Mouse (Mus musculus) embryonic facial prominence, embryonic 12.5 days (tissue): Measurements from ENCODE around the gene Dgkg. TPM values are rescaled to one million over a fixed set of nuclear protein-coding genes. Genes with fewer than 3 reads are reported as not detected.

Source experiments
- ATAC-seq: fragments of 200-750 bp; cut with Nextera tagmentation; 2 replicates; pipeline ENCODE4 v1.8.0; 2017; ENCODE audit not compliant: insufficient number of reproducible peaks, insufficient read depth, low FRiP score, low TSS enrichment
- H3K27ac ChIP-seq: fragments of 300-500 bp; sonication (generic); 2 replicates; pipeline ENCODE4 v1.5.1; 2016; ENCODE audit warnings: mild to moderate bottlenecking
- H3K27me3 ChIP-seq: fragments of 300-500 bp; sonication (generic); 2 replicates; pipeline ENCODE4 v1.6.1; 2016; ENCODE audit warnings: mild to moderate bottlenecking, moderate library complexity
- H3K36me3 ChIP-seq: fragments of 300-500 bp; sonication (generic); 2 replicates; pipeline ENCODE4 v1.6.1; 2016; ENCODE audit warnings: mild to moderate bottlenecking
- H3K4me1 ChIP-seq: fragments of 300-500 bp; sonication (generic); 2 replicates; pipeline ENCODE4 v1.6.1; 2016
- H3K4me2 ChIP-seq: fragments of 300-500 bp; sonication (generic); replicated peaks from 2 replicates; pipeline ENCODE4 v1.6.1; 2016; ENCODE audit warnings: mild to moderate bottlenecking, moderate library complexity
- H3K4me3 ChIP-seq: fragments of 300-500 bp; sonication (generic); 2 replicates; pipeline ENCODE4 v1.5.1; 2016; ENCODE audit warnings: mild to moderate bottlenecking
- H3K9ac ChIP-seq: fragments of 300-500 bp; sonication (generic); 2 replicates; pipeline ENCODE4 v1.6.1; 2016; ENCODE audit warnings: mild to moderate bottlenecking, moderate library complexity
- H3K9me3 ChIP-seq: fragments of 300-500 bp; sonication (generic); 2 replicates; pipeline ENCODE4 v1.6.1; 2016; ENCODE audit warnings: mild to moderate bottlenecking, moderate library complexity
- WGBS: fragments of 180-500 bp; shearing (Covaris S2); methylation state at CpG from one replicate; pipeline ENCODE4 v1.1.7; 2016; 5-methylcytosine and 5-hydroxymethylcytosine counted together
- polyA plus RNA-seq: library from polyadenylated mRNA; unstranded; fragments of >200 nt; fragmentation: Nextera tagmentation; extraction: Ambion mirVana; gene quantifications from 2 replicates; pipeline ENCODE4 v1.2.1, GENCODE M21; 2016

The Dgkg gene
- 0.32 and 0.41 TPM in 2 replicates for polyA plus RNA-seq

GRCm38 (mm10) chr16:22656533-22657444 is at the start of gene Dgkg:
TSS of gene Dgkg (minus strand) at chr16:22657221.
- WGBS = 1% methylated on average over 63 of the region's 63 CpGs
- Histone ChIP-seq H3K27ac (no peak within 1 kb of the TSS), H3K9ac (peak within 1 kb of the TSS; percentile 54), H3K27me3 (peaks cover 46% of the 10 kb centered on the region), H3K9me3 (no peaks in the 10 kb centered on the region), H3K4me2 (peak within 1 kb of the TSS; percentile 91), H3K4me3 (peak within 1 kb of the TSS; percentile 47), H3K4me1 (peaks cover 14% of the 10 kb centered on the region; the same call in 1 of the 2 replicates), H3K36me3 (no peaks in the 10 kb centered on the region)
- ATAC-seq = no peak

DNA sequence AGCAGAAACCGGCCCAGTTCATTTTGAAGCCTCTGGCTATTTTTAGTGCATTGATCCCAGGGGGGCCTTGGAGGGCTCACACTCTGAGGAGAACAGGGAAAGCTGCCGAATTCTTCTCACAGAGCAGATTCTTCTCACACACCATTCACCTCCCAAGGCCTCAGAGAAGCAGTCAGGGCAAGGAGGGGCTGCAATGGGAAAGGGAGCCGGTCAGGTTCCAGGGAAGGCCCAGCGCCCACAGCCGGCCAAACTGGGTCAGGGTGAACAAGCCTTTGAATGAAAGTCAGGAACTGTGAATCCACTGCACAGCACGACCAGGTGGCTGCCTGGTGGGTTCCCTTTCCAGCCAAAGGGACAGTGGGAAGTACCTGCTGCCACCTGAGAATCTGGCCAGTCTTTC is 47.9 kb upstream of the Dgkg start:
- Histone ChIP-seq H3K4me2 (no peak overlapping the region), H3K4me1 (no peaks in the 10 kb centered on the region), H3K27ac (no peak overlapping the region), H3K27me3 (no peaks in the 10 kb centered on the region), H3K4me3 (no peak overlapping the region), H3K9me3 (no peaks in the 10 kb centered on the region), H3K36me3 (no peaks in the 10 kb centered on the region), H3K9ac (no peak overlapping the region)
- ATAC-seq = no peak
- 44% methylated on average over 6 of the region's 6 CpGs for WGBS

DNA sequence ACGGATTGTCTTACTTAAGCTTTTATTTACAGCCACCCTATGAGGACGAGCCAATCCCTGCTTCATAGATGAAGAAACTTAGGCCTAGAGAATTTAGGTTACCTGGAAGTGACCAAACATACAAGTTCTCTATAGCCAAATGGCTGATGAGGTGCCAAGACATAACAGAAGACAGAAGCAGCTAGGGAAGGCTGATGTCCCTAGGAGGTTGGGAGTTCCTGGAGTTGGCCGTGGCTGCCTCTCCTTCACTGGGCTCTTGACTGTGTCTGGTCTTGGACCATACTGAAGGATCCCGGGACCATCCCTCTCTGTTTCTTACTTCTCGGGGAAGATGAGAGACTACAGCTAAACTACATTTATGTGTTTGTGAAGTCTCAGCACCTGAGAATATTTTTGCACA is 47.1 kb upstream of the Dgkg start:
- Histone ChIP-seq H3K9me3 (no peaks in the 10 kb centered on the region), H3K27me3 (no peaks in the 10 kb centered on the region), H3K4me2 (no peak overlapping the region), H3K27ac (no peak overlapping the region), H3K9ac (no peak overlapping the region), H3K4me1 (no peaks in the 10 kb centered on the region), H3K36me3 (no peaks in the 10 kb centered on the region), H3K4me3 (no peak overlapping the region)
- ATAC-seq = no peak
- 90% methylated on average over 5 of the region's 5 CpGs for WGBS

- whole genome bisulfite sequencing = 78% methylated on average over 13 of the region's 13 CpGs
- Histone ChIP-seq H3K27ac (no peak overlapping the region), H3K4me2 (no peak overlapping the region), H3K27me3 (no peaks in the 10 kb centered on the region), H3K9me3 (no peaks in the 10 kb centered on the region), H3K4me1 (no peaks in the 10 kb centered on the region), H3K36me3 (no peaks in the 10 kb centered on the region), H3K9ac (no peak overlapping the region), H3K4me3 (no peak overlapping the region)
- ATAC-seq = no peak
Measured at GRCm38 (mm10) chr16:22698846-22699760, 42.1 kb upstream of the Dgkg start.

DNA sequence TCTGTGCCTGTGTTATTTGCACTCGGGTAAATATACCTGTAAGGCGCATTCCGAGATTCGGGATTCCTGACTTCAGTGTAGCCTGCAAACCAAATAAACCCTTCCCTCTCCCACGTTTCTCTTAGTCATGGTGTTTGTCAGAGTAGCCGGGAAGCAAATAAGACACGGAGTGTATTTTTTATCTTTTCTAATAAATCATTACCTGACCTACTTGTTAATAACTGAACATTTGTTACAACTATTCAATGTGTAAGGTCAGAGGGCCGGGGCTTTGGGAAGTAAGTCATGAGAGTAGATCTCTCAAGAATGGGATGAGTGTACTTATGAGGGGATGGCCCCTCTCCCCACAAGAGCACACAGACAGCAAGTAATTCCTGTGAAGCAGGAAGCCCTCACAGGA is 41.1 kb upstream of the Dgkg start:
- 84% methylated on average over 8 of the region's 8 CpGs for WGBS

GRCm38 (mm10) chr16:22689622-22690021 is 32.6 kb upstream of the Dgkg start:
- no peaks in the 10 kb centered on the region for H3K27me3 ChIP-seq
- WGBS = 88% methylated on average over 2 of the region's 2 CpGs
- H3K27ac ChIP-seq = no peak overlapping the region
- H3K9me3 ChIP-seq = no peaks in the 10 kb centered on the region
- H3K4me3 ChIP-seq = no peak overlapping the region
- no peak overlapping the region for H3K9ac ChIP-seq
- H3K4me1 ChIP-seq = peaks cover 7% of the 10 kb centered on the region
- no peak overlapping the region for H3K4me2 ChIP-seq
- no peaks in the 10 kb centered on the region for H3K36me3 ChIP-seq
- no peak for ATAC-seq

More for the DNA sequence above, 41.1 kb upstream of the Dgkg start:
- no peak for ATAC-seq
- H3K9ac ChIP-seq = no peak overlapping the region
- H3K4me2 ChIP-seq = no peak overlapping the region
- H3K4me3 ChIP-seq = no peak overlapping the region
- no peaks in the 10 kb centered on the region for H3K36me3 ChIP-seq
- H3K27me3 ChIP-seq = no peaks in the 10 kb centered on the region
- H3K27ac ChIP-seq = no peak overlapping the region
- H3K9me3 ChIP-seq = no peaks in the 10 kb centered on the region
- H3K4me1 ChIP-seq = no peaks in the 10 kb centered on the region

GRCm38 (mm10) chr16:22687711-22688230 is 30.8 kb upstream of the Dgkg start:
- Histone ChIP-seq H3K9me3 (no peaks in the 10 kb centered on the region), H3K4me1 (peaks cover 7% of the 10 kb centered on the region), H3K4me2 (no peak overlapping the region), H3K36me3 (no peaks in the 10 kb centered on the region), H3K9ac (no peak overlapping the region), H3K27me3 (no peaks in the 10 kb centered on the region), H3K27ac (no peak overlapping the region), H3K4me3 (no peak overlapping the region)
- 50% methylated on average over 8 of the region's 8 CpGs for WGBS
- no peak for ATAC-seq

GRCm38 (mm10) chr16:22683605-22684004 is 26.6 kb upstream of the Dgkg start:
- no peak for ATAC-seq

DNA sequence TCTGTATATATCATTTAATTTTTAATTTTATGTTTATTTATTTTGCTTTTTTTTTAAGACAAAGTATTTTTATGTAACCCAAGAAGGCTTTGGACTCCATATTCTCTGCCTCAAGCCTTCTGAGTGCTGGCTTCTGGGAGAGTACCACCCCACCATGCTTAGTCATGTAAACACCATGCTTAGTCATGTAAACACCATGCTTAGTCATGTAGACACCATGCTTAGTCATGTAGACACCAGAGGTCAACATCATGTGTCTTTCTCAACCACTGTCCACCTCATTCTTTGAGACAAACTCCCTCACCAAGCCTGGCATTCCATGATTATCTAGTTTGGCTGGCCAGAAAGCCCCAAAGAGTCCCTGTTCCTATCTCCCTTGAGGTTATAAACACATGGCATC is 25.7 kb upstream of the Dgkg start:
- Histone ChIP-seq H3K36me3 (no peaks in the 10 kb centered on the region), H3K4me2 (no peak overlapping the region), H3K27ac (no peak overlapping the region), H3K4me1 (peaks cover 2% of the 10 kb centered on the region), H3K27me3 (no peaks in the 10 kb centered on the region), H3K9ac (no peak overlapping the region), H3K9me3 (no peaks in the 10 kb centered on the region), H3K4me3 (no peak overlapping the region)
- no peak for ATAC-seq

More at GRCm38 (mm10) chr16:22683605-22684004, 26.6 kb upstream of the Dgkg start:
- 74% methylated on average over 3 of the region's 3 CpGs for WGBS
- Histone ChIP-seq H3K9me3 (no peaks in the 10 kb centered on the region), H3K27me3 (no peaks in the 10 kb centered on the region), H3K9ac (no peak overlapping the region), H3K36me3 (no peaks in the 10 kb centered on the region), H3K4me2 (no peak overlapping the region), H3K4me3 (no peak overlapping the region), H3K4me1 (peaks cover 7% of the 10 kb centered on the region), H3K27ac (no peak overlapping the region)

DNA sequence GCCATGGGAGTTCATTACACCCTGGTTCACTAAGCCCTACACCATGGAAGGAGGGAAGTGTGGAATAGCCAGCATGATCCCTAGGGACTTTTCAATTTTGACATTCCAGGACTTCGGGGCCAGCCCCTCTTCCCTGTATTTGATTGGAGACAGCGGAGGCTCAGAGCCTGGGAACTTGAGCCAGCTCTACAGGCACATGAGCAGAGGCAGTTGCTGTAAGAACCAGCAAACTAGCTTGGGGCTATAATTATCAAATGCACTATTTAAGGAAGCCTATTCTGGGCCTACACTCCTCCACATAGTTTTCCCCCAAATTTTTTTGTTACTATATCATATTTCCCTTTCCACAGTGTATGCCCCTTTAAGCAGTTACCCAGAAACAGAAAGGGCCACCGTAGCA is 22.6 kb upstream of the Dgkg start:
- no peaks in the 10 kb centered on the region for H3K9me3 ChIP-seq
- no peaks in the 10 kb centered on the region for H3K27me3 ChIP-seq
- H3K4me3 ChIP-seq = no peak overlapping the region
- no peak for ATAC-seq
- no peak overlapping the region for H3K27ac ChIP-seq
- no peaks in the 10 kb centered on the region for H3K36me3 ChIP-seq
- H3K4me2 ChIP-seq = no peak overlapping the region
- 30% methylated on average over 3 of the region's 3 CpGs for WGBS
- no peak overlapping the region for H3K9ac ChIP-seq
- H3K4me1 ChIP-seq = no peaks in the 10 kb centered on the region

- WGBS = 85% methylated on average over 10 of the region's 10 CpGs
- Histone ChIP-seq H3K27me3 (no peaks in the 10 kb centered on the region), H3K27ac (no peak overlapping the region), H3K4me2 (no peak overlapping the region), H3K4me3 (no peak overlapping the region), H3K9me3 (no peaks in the 10 kb centered on the region), H3K4me1 (no peaks in the 10 kb centered on the region), H3K36me3 (no peaks in the 10 kb centered on the region), H3K9ac (no peak overlapping the region)
- ATAC-seq = no peak
Measured at GRCm38 (mm10) chr16:22674636-22675035, 17.6 kb upstream of the Dgkg start.
